Mouse (Mus musculus) urinary bladder, adult 2 months (tissue): ENCODE data around the gene Lpin1. TPM values are rescaled to one million over a fixed set of nuclear protein-coding genes. Genes with fewer than 3 reads are reported as not detected.

Source experiments
- DNase-seq: peaks from one replicate; pipeline ENCODE4 v3.0.0; 2022; ENCODE audit warnings: low spot score
- polyA plus RNA-seq: library from polyadenylated mRNA; depleted of rRNA; stranded (reverse); fragments of >200 nt; gene quantifications from 2 replicates; pipeline ENCODE4 v1.2.3, GENCODE M21; 2012

The Lpin1 gene
- polyA plus RNA-seq, 1 experiment, result 12.3 TPM

- peak; percentile 41 for DNase-seq
These were observed 7.9 kb upstream of the Lpin1 start for GRCm38 (mm10) chr12:16618512-16619274.

DNA sequence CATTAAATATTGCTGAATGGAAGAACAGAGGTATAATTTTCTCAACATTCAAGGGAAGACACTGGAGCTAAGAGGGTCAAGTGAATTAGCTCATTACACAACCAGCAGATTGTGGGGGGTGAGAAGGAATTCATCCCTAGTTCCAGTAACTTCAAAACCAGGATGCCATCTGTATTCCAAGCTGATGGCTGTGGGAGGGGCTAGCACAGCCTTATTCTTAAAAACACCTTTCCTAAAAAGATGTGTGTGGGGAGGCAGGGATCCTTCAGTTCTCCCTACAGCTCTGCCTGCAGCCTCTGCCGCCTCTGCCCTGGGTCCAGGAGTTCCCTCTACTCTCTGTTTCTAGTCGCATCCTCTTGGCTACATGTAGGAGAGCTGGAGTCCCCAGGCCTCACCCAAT is 5.0 kb upstream of the Lpin1 start:
- no peak for DNase-seq

- no peak for DNase-seq
These were observed 3.8 kb upstream of the Lpin1 start for GRCm38 (mm10) chr12:16614556-16614955.

DNA sequence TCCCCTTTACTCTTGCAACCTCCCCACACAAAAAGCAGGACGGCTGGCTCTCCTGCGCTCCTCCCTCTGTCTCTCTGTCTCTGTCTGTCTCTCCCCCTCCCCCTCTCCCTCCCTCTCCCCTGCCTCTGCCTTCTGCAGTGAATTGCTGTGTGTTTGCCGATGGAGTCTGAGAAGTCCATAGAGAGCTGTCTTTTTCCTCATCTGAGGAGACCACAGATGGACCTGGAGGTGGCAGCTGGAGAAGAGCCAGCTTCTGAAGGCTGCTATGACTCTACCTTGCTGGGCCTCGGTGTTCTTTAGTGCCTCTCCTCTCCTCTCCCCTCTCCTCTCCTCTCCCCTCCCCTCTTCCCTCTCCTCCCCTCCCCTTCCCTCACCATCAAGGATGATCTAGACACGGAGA is 5.1 kb downstream of the Lpin1 start:
- no peak for DNase-seq

DNA sequence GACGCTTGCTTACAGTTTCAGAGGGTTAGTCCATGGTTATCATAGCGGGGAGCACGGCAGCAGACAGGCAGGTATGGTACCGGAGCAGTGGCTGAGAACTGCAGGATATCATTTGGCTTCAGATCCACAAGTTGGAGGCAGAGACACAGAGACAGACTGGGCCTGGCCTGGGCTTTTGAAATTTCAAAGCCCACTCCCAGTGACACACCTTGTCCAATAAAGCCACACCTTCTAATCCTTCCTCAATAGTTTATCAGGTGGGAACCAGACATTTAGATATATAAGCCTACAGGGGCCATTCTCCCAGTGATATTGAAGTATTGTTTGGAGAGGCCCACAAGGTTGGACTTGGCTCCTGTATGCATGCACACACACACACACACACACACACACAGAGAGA is 8.5 kb downstream of the Lpin1 start:
- no peak for DNase-seq

- no peak for DNase-seq
These were observed 10.4 kb downstream of the Lpin1 start for GRCm38 (mm10) chr12:16600374-16600773.

GRCm38 (mm10) chr12:16599359-16599758 is 11.4 kb downstream of the Lpin1 start:
- DNase-seq, result no peak

DNA sequence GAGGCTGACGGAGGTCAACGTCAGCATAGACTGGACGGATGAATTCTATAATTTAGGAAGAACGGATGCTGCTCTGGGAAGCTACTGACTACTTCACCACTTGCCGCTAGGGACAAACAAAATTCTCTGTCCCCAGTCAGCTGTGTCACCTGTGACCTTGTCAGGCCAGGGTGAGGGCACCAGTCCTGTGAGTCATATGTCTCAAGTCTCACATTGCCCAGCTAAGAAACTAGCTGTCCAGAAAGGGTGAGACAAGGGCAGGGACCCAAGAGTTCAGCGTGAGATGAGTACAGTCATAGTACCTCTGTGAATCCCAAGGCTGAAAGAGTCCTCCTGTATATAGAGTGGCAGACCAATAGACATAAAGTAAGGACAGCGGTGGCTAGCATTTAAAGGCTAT is 17.0 kb downstream of the Lpin1 start:
- no peak for DNase-seq

DNA sequence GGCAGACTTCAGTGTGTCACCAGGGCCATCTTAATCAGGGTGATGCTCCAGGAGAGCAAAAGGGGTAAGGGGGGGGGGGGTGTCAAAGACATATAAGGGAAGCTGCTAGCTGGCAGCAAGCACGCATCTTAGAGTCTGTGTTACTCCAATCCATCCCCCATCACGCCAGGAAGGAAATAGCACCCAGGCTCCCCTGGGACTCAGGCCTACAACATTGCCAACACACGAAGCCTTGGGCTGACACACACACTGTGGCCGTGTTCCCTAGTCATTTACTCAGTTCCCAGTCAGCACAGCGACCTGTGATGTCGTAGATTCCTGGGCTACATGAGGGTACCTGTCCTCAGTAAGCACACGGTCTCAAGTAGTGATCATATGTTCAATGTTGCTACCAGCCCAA is 17.8 kb downstream of the Lpin1 start:
- no peak for DNase-seq

DNA sequence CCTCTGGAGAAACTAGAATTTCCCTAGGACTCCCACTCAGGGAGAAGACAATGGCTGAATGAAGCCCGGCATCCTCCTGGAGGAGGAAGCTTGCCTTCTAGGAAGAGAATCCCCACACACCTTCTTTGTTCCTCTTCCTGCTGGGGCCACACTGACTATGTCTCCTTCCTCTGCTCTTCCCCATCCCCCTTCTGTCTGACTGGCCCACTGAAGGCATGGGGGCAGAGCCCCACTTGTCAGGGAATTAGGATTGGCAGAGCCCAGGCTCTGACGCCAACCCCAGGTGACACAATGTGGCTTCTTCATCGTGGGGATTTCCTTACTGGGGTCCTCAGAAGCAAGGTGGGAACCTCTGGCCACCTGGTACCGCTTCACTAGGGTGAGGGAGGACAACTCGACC is 18.3 kb downstream of the Lpin1 start:
- no peak for DNase-seq

GRCm38 (mm10) chr12:16591453-16592200 is 19.1 kb downstream of the Lpin1 start:
- DNase-seq, result peak; percentile 67

DNA sequence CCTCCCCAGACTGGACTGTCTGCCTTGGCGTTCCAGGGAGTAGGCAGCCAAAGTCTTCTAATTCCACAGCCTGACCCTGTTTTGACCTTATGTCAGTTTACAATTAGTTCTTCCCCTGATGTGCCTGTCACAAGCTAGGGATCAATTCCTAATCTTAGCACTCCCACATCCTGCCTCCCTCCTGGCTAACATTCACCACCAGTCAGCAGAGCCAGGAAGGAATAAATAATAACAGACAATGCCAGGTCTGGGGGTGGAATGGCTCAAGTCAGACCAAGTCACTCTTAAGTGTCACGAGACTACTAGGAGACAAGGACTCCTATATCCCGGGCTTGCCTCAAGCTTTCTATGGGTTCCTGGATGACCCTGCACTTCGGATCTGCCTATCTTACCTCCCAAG is 20.8 kb downstream of the Lpin1 start:
- no peak for DNase-seq

DNA sequence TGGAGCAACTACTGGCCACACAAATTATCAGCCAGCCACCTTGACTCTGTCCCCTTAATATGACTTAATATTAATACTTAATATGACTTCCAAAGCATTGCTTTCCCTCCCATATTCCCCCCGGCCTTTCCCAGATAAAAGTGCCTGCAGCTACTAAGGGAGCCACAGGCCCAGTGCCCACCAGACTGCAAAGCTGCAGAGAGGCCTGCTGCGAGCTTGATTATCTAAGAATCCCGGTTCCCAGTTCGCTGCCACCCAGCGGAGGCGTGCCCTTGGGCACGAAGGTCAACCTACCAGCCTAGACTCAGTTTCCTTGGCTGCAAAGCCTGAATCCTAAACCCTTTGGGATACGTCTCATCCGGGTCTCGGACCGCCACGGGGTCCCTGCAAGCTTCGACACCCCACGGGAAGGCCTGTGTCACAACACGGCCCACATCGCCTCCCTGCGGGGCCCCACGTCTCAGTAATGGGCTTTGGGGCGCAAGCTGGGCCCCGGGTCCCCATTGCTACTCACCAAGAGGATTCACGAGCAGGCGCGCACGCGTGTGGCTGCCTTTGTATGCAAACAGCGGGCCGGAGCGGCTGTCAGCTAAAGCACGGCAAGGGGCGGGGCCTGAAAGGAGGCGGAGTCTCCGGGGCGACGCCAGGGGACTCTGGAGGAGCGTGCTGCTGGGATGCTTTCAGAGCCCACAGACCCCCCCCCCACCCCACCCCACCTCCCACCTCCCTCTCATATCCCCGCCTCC is 21.4 kb downstream of the Lpin1 start:
- peak; percentile 75 for DNase-seq

DNA sequence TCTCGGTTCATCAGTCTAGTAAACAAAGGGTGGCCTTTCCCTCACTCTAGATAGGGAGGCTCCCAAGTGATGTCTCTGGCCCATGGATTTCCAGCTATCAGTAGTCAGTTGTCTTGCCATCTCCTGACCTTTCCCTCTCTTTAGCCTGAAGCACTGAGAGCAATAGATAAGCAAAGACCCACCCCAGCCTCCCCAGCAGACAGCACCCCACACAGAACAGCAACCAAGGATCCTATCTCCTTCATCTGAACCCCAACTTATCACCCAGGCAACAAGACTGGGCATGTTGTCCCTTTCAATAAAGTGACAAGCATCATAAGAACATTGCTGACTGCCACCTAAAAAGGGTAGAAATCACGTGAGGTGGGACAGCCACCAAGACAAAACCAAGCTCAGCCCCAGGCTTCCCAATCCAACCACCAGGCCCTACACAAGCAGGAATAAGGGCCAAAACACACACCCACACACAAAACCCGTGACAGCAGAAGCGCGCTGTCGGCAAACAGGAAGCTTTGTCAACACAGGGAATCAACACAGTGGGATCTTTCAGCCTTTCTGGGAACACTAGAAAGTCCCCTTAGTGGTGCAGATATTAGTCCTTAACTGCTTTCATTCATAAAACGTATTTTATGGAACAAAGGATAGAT is 22.2 kb downstream of the Lpin1 start:
- no peak for DNase-seq

GRCm38 (mm10) chr12:16587767-16588166 is 23.0 kb downstream of the Lpin1 start:
- DNase-seq, result no peak

GRCm38 (mm10) chr12:16587111-16587510 is 23.7 kb downstream of the Lpin1 start:
- DNase-seq, result no peak

DNA sequence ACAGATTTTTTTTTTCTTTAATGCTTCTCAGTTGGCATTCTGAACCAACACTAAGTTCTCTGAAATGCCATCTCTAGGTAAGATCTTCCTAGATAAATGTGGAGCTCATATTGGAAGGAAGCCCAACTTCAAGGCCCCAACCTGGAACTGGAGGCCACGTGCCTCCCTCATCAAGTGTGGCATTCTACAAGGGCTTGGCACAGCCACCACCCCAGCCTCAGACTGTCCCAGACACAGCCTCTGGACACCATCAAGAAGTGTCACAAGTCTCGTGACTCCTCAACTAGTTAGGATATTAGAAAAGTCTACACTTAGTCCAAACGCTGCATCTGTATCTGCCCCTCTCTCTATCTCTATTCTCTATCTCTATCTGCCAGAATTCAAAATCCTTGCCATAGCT is 25.8 kb downstream of the Lpin1 start:
- DNase-seq, result no peak

GRCm38 (mm10) chr12:16584035-16584682 is 26.6 kb downstream of the Lpin1 start:
- DNase-seq, result no peak

GRCm38 (mm10) chr12:16583313-16583712 is 27.5 kb downstream of the Lpin1 start:
- DNase-seq, result no peak

GRCm38 (mm10) chr12:16580306-16580705 is 30.5 kb downstream of the Lpin1 start:
- DNase-seq, result no peak

DNA sequence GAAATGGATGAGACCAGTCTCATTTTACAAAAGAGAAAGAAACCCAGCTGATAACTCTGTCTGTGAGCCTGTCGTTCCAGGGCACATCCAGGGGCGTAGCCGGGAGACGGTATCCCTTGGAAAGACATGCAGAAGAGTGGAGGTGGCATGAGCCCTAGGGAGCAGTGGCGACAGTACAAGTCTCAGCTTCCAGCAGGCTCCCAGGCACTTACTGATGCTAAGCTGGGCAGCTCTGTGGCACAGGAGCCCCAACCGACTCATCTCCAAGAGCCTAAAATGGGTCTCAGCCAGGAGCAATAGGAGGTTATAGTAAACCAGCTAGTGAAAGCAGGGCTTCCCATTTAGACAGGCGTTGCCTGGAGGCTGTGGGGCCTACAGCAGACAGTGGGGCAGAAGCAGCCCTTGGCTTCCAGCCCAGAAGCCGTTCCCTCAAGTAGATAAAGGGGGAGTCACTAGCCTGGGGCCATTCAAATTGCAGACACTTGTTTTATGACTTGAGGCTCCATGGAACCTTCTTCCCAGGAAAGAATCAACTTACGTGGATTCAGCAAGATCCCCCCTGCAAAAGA is 33.0 kb downstream of the Lpin1 start:
- DNase-seq, result no peak
